Mouse (Mus musculus): ENCODE measurements around the gene Gm20521.
"Not testable (repeated sequence)": the region's sequence is repeated elsewhere in the genome, so short reads cannot be mapped to it uniquely, and the experiment has no call there.

Gm20521 gene

GRCm38 (mm10) chr14:54936831-54937160, 53.6 kb downstream of the Gm20521 start:
- DNase-seq (ENCODE audit: low spot score in 2 of 2), result no peak

- DNase-seq (ENCODE audit: low spot score in 2 of 2), result no peak
Observed at GRCm38 (mm10) chr14:54937361-54938182, 54.3 kb downstream of the Gm20521 start.

DNA sequence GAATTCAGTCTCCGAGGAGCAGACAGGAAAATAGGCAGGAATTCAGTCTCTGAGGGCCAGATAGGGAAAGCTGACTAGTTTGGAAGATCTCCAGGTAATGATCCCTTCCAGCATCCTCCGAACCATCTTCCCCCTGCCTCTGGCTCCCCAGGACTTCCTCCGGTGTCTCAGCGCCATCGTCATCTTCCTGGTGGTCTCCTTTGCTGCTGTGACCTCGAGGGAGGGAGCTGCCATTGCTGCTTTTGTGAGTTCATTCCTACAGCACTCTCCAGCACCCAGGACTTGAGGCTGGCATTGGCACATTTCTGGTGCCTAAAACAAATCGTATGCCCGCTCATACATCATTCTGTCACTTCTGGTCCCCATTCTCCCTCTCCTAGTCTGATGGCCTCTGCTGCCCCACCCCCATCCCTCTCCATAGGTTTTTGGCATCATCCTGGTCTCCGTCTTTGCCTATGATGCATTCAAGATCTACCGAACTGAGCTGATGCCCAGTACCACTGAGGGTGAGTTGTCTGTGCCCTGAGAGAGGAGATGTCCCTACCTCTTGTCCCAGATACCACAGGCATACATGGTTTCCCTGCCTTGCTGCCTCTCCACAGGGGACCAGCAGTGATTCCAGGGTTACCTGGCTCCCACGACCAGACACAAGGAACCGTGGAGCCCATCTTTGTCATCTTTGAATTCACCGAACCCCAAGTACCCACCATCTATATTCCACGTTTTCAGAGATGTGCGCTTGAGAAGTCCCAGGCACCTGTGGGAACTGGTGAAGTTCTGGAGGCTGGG, 55.4 kb downstream of the Gm20521 start:
- DNase-seq (ENCODE audit: low spot score in 2 of 2), result no peak

GRCm38 (mm10) chr14:54939434-54940175, 56.4 kb downstream of the Gm20521 start:
- peak; percentile 41 to 55 for DNase-seq (ENCODE audit: low spot score in 2 of 2)

- DNase-seq (ENCODE audit: low spot score in 2 of 2), result no peak
Observed at GRCm38 (mm10) chr14:54940176-54940530, 56.9 kb downstream of the Gm20521 start.

- DNase-seq (ENCODE audit: low spot score in 2 of 2), result no peak
Observed at GRCm38 (mm10) chr14:54941024-54941978, 58.1 kb downstream of the Gm20521 start.

DNA sequence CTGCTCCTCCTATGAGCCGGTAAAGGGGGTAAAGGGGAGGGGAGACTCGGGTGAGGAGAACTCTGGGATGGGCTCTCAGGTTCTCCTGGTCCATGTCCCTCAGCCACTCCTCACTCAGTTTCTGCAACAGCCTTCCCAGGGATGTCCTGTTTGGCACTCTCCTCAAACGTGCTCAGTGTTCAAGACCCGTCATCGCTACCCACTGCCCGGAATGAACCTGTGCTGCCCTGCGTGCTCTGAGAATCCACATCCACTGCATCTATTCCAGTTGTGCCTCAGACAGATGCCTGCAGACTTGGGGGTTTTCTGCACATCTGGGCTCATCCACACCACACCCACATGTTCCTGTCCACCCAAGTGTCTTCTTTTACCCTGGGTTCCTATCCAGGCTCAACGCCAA, 59.2 kb downstream of the Gm20521 start:
- DNase-seq (ENCODE audit: low spot score in 2 of 2), result no peak

GRCm38 (mm10) chr14:54943971-54944370, 60.7 kb downstream of the Gm20521 start:
- no peak for DNase-seq (ENCODE audit: low spot score in 2 of 2)

GRCm38 (mm10) chr14:54944939-54945338, 61.7 kb downstream of the Gm20521 start:
- DNase-seq (ENCODE audit: low spot score in 2 of 2), result no peak

GRCm38 (mm10) chr14:54945975-54946704, 62.9 kb downstream of the Gm20521 start:
- DNase-seq (ENCODE audit: low spot score in 2 of 2), result no peak

DNA sequence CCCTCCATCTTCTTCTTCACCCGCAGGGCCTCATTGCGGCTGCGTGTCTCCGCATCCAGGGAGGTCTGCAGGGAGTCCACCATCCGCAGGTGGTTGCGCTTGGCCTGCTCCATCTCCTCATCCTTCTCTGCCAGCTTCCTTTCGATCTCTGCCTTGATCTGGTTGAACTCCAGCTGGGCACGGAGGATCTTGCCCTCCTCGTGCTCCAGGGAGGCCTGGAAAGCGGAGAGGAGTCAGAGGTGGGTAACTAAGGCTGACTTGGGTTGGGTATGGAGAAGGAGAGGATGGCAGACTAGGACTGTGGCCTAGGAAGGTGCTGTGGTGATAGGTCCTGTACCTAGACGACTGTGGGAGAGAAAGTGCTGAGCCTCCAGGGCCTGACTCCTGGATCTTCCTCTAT, 63.8 kb downstream of the Gm20521 start:
- DNase-seq (ENCODE audit: low spot score in 2 of 2), result not testable (repeated sequence)

All from frontal cortex, postnatal 36 days (tissue).